Mouse (Mus musculus): ENCODE measurements around the gene Ifitm6.

The Ifitm6 gene

DNA sequence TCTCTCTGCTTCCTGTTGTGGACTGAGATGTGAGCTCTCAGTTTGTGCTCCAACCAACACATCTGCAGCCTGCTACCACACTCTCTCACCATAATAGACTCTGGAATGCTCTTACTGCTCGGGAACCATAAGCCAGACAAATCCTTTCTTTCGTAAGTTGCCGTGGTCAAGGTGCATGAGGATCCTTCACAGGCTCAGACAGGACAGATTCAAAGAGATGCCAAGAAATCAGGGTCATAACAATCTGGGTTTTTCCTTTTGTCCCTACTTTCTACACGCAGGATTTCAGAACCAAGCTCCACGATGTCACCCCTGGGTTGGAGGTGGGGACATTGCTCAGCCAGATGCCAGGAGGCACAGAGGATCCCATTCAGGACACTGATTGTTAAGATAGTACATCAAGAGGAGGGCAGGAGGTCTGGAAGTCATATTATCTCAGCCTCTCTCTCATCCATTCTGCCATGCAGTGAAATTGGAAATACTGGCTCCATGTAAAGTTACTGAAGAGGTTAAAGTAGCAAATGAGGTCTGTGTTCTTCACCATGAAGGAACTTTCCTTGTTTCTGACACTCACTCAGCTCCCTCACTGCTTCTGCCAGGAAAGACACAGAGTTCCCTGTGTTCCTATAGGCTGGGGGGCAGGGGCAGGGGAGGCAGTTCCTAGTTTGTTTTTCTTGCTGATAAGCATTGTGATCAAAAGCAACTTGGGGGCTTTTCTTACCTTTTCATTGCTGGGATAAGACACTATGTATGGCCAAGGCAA is 14.3 kb downstream of the Ifitm6 start:
- TF ChIP-seq GATA4 (IDR thresholded peaks at IDR 0.05; ENCODE audit: insufficient replicate concordance, low read length): no peak

DNA sequence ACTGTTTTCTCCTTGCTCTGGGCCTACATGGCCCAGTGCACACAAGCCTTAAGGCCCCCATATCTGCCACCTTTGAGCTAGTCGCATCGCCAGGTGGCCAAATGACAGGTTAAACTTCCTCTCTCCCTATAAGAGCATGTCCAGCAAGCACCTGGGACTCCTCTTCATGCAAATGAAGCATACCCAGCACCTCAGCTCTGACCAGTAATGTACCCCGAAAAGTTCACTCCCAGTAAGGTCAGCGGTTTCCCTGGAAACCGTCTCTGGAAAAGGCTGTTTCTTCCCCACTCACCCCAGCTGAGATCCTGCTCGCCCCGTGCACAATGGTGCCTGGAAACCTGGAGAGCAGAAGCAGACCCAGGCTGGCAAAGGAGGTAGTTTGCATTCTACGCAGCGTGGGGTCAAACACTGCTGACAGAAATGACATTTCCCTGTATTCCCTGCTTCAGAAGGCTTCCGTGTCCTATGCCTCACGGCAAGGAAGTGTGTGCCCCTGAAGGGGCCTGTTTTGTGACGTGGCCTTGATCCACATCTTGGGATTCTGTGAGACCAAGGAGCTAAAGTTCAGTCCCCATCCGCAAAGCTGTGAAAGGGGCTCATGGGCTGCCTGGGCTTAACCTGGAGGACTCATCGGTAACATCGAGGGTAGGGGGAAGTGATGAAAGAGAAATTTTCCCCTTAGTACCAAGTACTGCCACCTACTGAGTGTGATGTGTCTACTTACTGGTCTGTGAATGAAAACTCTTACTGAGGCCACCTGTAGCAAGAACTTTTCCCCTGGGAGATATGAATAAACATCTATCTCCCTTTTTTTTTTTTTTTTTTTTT is 16.6 kb downstream of the Ifitm6 start:
- TF ChIP-seq GATA4 (IDR thresholded peaks at IDR 0.05; ENCODE audit: insufficient replicate concordance, low read length): no peak

DNA sequence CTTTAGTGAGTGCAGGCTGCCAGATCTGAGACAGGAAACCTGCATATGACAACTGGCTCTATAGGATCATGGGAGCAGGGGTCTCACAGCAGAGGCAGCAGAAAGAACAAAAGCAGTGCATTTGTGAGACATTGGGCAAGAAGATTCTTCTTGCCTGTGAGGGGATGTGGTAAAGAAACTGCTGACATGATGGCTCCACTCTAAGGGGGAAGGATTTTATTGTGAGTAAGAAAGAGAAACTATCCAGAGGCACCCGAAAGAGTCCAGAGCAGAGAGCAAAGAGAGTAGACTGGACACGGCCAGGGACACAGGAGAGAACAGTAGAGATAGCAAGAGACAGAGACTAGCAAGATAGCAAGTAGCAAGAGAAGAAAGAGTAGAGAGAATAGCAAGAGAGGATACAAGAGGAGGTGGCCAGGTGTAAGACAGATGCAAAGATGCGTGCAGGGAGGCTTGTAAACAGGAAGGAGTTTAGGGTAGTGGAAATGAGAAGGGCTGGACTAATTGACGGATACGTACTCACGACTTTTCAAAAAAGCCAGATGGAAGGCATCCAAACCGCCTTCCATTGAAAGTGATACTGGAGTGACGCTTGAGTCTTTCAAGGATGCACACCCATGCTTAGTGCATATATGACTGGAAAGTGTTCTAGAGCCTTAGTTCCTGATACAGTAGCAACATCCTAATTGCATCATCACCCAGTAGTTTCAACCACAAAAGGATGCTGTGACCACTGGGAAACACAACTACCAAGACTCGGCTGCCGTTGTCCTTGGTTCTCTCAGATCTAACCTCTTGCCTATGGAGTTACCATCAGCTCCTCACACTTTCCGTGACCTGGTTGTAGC is 18.6 kb downstream of the Ifitm6 start:
- no peak for TF ChIP-seq GATA4 (IDR thresholded peaks at IDR 0.05; ENCODE audit: insufficient replicate concordance, low read length)

DNA sequence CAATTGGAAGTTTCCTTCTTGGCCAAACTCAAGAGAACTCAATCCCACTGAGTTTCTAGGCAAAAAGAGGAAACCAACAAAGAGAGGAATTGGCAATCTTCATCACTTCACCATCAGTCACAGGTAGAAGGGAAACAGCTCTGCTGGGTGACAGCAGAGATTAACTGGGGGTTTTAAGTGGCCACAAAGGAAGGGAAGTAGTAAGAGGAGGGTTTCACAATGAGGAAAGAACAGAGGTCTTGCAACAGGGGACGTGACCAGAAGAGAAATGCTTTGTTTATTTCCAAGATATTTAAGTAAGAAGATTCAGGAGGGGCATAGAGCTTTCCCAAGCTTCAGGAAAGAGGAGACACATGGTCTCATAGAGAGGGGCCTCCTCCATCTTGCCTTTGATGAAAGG is 19.9 kb downstream of the Ifitm6 start:
- TF ChIP-seq GATA4 (IDR thresholded peaks at IDR 0.05; ENCODE audit: insufficient replicate concordance, low read length): no peak

DNA sequence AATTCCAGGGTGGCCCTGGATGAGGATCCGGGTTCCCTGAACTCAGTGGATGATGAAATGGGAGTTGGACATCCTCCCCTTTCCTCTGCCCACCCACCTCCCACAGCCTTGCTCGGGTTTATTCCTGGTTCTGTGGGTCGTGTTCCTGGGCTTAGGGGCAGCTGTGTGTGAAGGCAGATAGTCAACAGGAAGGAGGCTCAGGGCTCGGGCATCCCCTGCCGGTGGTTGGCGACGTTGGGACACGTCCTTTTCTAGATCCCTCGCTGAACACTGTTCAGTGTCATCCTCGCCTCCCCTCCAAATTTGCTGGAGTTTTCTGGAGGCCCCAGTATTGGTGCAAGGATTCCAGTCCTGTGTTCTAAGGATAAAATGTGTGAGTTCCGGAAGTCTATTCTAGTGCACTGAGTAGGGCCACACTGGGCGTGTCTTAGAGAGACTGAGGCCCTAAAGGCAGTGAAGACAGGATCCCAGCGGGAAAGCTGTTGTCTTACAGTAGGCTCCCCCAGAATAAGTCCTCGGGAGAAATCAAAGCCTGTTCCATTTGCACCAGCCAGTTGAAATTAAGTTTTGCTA is 26.5 kb downstream of the Ifitm6 start:
- no peak for TF ChIP-seq GATA4 (IDR thresholded peaks at IDR 0.05; ENCODE audit: insufficient replicate concordance, low read length)

DNA sequence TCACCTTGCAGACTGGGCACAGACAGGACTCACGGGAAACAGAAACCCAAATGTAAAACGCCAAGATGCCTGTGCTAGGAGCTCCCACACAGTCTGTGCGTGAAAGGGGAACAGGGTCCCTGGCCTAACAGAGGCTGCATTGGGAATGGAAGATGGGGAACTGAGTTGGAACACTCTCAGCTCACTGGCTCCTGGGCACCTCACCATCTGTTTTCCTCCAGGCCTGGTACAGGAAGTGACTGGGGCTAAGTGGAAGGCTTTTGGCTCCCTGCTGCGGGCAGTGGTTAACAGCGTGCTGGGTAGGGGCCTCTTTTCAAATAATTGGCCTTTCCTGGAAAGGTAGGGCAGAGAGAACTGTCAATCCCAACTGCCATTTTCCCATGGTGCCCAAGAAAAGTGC is 27.1 kb downstream of the Ifitm6 start:
- TF ChIP-seq GATA4 (IDR thresholded peaks at IDR 0.05; ENCODE audit: insufficient replicate concordance, low read length): no peak

DNA sequence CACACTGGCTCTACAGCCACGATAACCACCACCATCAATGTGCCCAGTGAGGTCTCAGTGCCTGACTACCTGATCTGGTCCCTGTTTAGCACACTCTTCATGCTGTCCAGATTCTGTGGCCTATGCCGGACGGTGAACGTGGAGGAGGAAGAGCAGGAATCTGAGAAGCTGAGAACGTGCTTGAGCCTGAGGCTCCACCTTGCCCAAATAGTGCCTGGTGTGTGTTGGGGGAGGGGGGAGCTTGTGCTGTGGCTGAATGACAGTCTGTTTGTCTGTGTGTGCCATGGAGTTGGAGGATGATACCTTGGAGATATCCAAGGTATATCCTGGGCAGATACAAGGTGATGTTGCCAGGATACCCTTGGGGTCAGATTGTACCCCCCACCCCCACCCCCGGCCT is 27.5 kb downstream of the Ifitm6 start:
- TF ChIP-seq GATA4 (IDR thresholded peaks at IDR 0.05; ENCODE audit: insufficient replicate concordance, low read length): no peak

DNA sequence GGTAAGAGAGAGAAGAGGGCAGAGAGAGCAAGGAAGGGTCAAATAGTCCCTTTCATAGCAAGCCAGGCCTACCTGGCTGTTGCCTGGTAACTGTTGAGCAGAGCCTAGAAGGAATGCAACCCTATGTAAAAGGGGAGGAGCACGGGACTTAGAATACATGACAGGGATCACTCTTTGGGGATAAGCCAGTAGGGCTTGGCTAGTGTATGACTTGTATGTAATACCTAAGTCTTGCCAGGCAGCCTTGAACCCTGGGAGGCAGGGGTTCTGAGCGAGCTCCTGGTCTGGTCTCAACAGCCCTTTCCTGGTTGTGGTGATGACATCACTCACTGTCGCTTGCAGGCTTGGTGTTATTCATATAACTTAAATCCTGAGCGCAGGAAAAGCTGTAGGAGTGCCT is 28.7 kb downstream of the Ifitm6 start:
- no peak for TF ChIP-seq GATA4 (IDR thresholded peaks at IDR 0.05; ENCODE audit: insufficient replicate concordance, low read length)

DNA sequence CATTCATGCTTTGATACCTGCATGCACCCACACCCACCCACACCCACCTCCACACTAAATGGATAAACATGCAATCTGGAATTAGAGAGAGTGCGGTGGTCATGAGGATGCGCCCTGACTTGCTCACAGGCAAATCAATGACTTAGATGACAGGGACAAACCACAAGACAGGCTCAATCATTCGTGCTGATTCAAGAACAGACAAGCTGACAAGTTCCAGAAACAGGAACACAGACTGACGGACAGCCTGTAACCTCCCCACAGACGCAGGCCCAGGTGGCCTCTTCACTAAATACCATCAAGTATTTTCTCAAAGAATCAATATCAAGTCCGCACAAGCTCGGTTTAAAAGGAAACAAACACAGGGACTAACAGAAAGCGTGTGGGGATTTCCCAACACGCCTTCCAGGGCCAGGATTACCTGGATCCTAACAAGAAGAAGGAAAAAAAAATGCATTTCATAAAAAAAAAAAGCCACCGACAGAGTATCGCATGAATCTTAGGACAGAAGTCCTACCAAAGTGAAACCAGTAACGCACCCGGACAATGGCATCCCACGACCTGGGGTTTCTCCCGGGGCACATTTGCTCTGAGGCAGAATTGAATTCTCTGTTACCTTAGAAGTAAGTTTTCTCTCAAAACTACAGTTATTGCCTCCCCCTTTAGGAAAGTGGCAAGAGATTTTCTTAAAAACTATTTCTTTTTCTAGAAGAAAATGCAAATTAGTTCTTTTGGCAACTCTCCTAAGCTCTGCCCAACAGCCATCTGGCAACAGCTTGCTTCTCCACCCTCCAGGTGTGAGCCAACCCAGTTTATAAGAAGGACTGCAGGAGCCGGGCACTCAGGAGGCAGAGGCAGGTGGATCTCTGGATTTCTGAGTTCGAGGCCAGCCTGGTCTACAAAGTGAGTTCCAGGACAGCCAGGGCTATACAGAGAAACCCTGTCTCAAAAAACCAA is 30.3 kb downstream of the Ifitm6 start:
- TF ChIP-seq GATA4 (IDR thresholded peaks at IDR 0.05; ENCODE audit: insufficient replicate concordance, low read length): no peak

DNA sequence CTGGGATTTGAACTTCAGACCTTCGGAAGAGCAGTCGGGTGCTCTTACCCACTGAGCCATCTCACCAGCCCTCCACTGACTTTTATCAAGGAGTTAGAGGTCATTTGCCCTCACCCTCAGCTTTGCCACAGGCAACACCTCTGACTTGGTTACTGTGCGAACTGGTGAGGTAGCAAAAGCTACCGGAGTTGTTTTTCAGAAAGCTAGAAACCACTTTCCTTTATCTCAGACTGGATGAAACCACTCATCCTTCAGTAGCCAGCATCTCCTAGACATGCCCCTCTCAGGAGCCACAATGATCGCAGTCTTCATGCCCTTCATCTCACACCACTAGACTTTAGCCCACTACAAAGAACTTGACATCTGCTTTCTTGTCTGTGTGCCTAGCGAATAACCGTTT is 34.8 kb downstream of the Ifitm6 start:
- TF ChIP-seq GATA4 (IDR thresholded peaks at IDR 0.05; ENCODE audit: insufficient replicate concordance, low read length): no peak

DNA sequence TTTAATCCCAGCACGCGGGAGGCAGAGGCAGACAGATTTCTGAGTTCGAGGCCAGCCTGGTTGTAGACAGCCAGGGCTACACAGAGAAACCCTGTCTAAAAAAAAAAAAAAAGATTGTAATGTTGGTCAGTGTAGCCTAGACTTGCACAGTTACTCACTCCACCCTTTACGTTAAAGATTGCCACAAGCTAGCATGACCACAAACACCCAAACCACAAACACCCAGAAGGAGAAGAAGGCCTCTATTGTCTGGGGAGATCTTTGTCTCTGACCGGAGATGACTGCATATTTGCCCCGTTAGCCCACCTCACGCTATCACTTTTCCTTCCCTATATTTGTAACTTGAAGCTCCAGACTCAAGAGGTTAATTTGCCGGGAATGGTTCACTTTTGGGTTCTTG is 36.0 kb downstream of the Ifitm6 start:
- TF ChIP-seq GATA4 (IDR thresholded peaks at IDR 0.05; ENCODE audit: insufficient replicate concordance, low read length): no peak

DNA sequence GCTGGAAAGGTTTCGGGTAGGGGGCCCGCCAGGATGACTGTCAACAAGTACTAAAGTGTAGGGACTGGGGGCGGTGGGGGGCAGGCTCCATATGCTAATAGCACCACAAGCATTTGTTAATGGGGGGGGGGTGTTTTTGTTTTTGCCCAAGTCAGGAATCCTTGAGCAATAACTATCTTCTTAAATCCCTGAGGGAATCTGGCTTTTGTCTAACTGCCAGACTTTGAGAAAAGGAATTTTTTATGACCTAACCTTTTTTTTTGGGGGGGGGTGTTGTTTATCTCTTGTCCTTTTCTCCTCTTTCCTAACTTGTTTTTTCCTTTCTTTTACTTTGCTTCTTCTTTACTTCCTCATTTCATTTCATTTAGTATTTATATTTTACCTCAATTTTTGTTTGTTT is 42.3 kb downstream of the Ifitm6 start:
- TF ChIP-seq GATA4 (IDR thresholded peaks at IDR 0.05; ENCODE audit: insufficient replicate concordance, low read length): no peak

DNA sequence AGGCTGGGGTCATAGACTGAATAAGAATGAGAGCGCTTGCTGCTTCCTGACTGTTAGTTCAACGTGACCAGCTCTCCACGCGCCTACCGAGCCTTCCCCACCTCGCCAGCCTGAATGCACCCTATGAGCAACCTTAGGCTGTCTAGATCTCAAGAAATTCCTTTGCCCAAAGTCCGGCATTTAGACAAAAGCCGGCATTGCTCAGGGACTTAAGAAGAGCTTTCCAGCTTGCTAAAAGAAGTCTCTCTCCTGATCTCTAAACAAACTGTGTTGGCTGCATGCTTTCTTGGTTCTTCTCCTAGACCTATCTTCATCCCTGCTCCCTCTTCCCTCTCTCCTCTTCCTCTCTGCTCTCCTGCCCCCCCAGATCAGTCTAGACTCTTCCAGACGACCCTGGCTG is 42.8 kb downstream of the Ifitm6 start:
- no peak for TF ChIP-seq GATA4 (IDR thresholded peaks at IDR 0.05; ENCODE audit: insufficient replicate concordance, low read length)

Measured in liver, adult (tissue).